Mouse (Mus musculus) embryo, embryonic 9.5 days (tissue): ENCODE data around the gene Aamp.

ENCODE experiments used
- DNase-seq: peaks from one replicate; pipeline ENCODE4 v3.0.0-alpha.2; 2017; ENCODE audit errors: extremely low spot score

The Aamp gene

DNA sequence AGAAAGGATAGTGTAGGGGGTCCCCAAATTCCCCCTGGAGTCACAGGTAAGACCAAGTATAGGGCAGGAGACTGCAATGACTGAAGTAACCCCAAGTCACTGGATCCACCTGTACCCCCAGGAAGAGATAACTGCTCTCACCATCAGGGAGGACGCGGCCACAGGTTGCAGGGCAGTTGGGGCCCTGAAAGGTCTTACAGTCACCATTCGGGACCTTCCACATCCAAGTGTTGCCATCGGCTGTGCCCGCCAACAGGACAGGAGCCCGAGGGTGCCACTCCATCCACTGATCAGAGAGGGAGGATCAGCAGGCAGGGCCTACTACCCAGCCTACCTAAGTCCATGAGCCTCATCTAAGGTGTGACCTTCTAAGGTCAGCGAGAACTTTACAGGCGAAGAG is 2.7 kb downstream of the Aamp start:
- no peak for DNase-seq

DNA sequence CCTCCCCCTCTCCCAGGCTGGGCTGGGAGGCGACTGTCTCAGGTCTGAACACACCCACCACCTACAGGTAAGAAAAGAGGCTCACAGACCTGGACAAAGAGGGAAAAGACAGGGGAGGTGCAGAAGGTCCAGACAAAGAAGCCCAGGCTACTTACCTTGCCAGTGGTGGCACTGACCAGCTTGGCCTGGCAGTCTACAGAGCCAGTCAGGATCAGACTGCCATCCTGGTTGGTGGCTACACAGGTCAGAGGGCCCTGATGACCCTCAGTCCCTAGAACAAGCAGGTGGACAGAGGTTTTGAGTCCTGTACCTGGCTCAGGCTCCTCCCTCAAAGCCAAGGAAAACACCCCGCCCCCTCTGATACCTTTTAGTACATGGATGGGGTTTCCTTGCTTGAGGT is 3.2 kb downstream of the Aamp start:
- DNase-seq, result no peak

DNA sequence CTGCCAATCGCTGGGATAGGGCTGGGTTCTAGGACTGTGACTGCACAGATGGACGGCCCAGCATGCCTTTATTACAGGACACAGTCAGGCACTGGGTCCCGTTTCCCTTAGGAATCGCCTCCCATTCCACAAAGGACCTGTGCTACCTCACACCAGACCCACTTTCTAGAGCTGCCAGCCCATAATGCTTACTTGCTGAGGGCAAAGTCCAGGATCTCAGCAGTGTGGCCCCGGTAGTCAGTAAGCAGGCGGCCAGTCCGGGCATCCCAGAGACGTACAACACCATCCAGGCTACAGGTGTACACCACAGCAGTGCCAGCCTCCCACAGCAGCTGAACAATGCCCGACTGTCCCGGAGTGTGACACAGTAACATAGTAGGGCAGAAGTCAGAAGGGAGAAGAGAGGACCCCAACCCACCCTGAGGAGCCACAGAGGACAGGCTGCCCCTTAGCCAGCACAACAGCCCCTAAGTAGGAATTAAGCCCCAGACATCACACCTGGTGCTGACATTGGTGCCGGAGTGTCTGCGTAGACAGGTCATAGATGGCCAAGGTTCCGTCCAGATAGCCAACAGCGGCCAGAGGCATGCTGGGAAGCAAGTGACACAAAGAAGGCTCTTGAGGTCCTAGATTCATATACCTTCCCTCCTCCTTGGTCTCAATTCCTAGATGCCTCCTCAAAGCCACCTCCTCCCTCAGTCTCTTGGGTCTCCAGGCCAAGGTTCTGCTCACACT is 3.8 kb downstream of the Aamp start:
- DNase-seq, result no peak

DNA sequence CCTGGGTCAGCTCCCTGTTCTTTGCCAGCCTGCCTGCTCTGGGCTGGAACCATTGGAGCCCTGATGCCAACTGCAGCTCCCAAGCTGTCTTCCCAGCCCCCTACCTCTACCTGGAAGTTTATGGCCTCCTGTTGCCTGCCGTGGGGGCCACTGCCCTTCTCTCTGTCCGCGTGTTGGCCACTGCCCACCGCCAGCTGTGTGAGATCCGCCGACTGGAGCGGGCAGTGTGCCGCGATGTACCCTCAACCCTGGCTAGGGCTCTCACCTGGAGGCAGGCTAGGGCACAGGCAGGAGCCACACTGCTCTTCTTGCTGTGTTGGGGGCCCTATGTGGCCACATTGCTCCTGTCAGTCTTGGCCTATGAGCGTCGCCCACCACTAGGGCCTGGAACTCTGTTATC is 5.5 kb downstream of the Aamp start:
- no peak for DNase-seq

DNA sequence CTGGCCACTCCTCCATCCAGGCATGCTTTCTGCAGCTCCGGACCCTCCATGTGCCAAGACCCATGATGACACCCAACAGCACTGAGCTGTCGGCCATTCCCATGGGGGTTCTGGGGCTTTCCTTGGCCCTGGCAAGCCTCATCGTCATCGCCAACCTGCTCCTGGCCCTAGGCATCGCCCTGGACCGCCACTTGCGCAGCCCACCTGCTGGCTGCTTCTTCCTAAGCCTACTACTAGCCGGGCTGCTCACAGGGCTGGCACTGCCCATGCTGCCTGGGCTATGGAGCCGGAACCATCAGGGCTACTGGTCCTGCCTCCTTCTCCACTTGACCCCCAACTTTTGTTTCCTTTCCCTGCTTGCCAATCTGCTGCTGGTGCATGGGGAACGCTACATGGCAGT is 6.0 kb downstream of the Aamp start, which contains the start of gene Gpbar1:
Gpbar1 (plus strand) TSS at position 13 of the 400 bp plus-strand sequence.
- DNase-seq, result no peak

DNA sequence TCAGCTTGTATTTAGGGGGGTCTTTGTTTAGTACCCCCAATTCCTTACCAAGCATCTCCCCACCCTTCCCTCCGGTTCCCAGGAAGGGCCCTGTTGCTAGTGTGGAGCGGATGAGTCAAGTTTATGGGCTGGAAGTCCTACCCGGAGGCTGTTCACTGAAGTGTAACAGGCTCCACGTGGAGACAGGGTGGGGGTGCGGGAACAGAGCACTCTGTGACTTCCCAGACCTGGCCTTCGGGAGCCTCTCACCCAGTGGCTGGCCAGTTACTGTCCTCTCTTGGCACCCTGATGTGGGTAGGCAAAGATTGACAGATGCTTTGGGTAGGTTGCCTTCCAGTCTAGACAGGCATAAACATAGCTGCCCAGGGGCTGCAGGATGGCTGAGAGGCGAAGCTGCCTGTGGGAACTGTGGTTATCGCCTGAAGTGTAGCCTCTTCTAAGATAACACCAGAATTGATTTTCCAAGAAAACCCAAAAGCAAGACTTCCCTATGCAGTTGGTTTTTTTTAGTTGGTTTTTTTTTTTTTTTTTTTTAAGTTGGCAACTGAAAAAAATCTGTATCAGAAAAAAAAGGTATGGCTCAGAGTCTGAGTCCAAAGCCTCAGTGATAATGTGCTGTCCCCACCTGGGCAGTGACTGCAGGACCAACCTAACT is 6.5 kb downstream of the Aamp start:
- DNase-seq, result no peak

DNA sequence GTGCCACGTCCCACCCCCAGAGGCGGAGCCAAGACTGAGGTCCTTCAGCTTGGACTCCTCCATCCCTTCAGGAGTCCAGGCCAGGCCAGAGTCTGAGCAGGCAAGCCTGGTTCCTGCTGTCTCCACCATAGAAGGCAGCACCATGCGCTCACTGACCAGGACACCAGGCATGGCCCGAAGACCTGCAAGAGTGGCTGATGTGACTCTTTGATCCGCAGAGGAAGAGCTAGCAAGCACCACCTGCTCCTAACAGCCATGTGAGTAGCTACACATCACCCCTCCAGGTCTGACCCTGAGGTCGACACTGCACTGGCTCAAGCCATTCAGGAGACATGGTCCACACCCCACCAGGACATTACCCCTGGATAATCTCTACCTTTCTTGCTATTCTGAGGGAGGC is 7.5 kb downstream of the Aamp start:
- DNase-seq, result no peak

DNA sequence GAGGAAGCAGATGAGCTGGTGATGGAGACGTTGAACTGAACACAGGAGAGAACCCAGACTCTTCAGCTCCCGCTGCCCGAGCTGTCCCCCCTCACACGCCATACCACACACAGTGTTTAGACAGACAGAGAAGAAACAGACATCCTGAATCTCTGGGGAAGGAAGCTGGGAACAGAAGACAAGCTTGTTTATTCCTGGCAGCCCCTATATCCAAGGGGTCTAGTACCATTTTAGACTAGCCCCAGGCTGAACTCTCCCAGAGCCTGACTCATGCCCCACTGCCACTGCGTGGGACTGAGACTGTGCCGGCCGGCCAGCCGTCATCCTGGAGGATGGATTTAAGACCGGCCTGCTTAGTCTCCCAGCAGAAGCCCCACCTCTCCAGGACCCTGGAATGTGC is 9.5 kb downstream of the Aamp start:
- DNase-seq, result no peak

DNA sequence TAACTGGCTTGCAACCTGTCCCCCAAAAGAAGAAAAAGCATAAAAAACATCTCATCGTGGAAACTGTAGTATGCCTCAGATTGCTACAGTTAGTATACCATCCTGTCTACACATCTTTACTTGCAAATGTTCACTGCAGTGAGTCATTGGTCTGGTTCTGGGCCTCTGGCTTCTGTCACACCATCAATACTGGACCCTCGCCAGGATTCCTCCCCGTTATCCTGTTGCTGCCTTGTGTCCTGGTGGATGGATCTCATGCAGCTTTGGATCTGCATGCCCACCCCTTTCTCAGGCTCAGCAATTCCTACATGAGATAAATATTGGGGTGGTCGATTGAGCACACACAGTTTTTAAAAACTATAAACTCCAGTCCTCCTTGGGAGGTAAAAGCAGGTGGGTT is 12.9 kb downstream of the Aamp start:
- no peak for DNase-seq

DNA sequence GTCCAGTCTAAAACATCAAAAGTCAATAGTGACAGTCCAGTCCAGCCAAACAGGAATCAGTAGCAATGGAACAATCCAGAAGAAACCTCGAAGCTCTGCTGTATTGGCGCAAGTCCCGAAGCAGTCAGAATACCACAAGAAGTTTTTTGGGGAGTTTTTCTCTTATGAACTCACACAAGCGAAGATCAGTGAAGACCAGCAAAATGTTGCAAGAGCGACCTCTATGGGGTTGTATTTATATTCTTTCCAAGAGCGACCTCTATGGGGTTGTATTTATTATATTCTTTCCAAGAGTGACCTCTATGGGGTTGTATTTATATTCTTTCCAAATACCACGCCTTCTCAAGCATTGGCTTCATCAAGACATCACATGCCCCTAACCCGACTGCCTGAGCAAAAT is 15.8 kb downstream of the Aamp start:
- DNase-seq, result no peak

DNA sequence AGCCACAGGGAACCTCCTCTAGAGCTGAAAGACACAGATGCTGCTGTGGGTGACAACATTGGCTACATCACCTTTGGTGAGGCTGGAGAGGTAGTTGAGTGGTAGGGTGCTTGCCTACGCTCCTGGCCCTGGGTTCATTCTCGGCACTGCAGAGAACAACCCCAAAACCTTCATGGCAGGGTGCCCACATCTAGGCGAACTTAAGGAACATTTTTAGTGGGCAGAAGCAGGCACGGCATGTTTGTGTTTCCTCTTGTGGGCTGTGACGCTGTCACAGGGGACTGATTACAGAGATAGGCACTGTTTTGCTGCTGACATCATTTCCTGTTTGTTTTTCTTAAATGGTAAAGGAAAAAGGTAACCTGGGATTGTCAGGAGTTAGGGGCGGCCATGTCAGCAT is 22.0 kb downstream of the Aamp start:
- no peak for DNase-seq

DNA sequence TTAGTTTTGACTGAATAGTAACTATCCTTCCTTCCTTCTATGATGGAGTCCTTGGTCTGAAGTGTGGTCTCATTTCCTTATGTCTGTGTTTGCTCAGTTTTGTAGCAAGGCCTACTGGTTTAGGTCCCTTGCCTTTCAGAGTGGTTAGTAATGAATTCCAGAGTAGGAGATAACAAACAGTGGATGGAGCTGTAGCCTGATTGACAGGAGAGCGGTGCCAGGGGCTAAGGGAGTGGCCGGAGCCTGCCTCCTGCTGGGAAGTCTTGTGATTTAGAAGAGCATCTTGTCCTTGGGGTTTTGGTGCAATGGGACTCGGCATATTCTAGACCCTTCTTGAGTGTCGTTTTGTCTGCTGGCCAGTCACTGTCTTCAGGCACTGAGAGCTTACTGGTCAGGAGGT is 27.8 kb downstream of the Aamp start:
- DNase-seq, result no peak

DNA sequence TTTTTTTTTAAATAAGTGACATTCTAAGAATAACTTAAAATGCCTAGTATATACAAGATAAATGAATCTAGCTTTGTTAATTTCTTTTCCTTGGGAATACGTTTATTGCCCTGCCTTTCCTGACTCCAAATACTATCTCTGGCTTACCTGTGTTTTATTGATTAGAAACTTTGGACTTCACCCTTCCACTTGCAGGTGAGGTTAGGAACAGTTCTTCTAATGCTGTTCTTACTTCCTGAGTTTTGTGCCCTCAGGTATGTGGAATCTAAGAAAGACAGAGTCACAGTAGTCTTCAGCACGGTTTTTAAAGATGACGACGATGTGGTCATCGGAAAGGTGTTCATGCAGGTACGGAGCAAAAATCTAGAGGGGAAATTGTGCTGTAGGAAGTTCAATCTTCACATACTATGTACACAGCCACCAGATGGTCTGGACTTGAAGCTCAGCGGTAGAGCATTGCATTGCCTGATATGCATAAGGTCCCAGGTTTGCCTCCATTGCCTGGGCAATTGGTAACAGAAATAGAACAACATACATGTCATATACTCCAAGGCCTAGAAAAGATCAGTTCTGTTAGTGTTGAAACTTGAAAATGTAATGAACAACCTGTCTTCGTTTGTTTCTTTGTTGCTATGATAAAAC is 28.7 kb downstream of the Aamp start:
- no peak for DNase-seq

DNA sequence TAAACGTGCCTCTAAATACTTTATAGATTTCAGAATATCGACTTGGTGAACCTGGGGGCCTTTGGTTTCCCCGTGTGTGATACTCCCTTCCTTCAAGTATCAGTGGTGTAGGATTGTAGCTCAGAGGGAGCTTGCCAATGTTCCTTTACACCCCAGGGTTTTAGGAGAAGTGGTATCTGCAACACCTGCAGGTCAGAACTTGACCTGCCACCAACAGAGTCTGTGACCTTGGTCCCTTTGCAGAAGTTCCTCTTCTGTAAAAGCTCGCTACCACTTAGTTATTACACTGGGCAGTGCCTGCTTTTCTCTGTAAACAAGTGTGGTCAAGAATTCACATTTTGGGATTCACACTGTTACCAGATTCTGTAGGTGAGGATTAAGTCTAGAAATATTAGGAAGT is 34.4 kb downstream of the Aamp start:
- DNase-seq, result no peak

DNA sequence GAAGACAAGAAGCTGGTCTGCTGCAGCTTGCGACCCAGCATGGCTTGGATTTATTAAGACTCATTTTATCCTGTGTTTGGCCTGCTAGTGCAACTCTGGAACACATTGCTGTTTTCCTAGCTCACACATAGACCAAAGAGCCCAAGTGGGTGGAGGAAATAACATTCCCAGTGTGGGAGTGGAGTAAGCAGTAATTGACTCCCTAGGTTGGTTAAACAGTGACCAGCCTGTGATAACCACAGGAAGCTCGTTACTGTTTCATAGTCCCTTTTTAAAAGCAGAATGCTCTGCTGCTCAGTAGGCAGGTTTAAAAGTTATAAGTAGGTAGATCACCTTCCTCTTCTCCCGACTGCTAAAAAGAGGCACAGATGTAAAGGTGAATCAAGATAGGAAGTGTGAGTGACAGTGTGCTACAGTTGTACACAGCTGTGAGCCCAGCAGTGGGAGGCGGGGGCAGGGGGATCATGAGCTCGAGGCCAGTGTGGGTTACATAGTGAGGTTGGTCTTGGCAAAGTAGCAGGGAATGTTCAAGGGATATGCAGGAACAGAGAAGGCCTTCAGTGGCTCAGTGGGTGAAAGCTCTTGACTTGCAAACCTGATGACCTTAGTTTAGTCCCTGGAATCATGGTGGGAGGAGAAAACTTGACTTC is 35.1 kb downstream of the Aamp start:
- no peak for DNase-seq

DNA sequence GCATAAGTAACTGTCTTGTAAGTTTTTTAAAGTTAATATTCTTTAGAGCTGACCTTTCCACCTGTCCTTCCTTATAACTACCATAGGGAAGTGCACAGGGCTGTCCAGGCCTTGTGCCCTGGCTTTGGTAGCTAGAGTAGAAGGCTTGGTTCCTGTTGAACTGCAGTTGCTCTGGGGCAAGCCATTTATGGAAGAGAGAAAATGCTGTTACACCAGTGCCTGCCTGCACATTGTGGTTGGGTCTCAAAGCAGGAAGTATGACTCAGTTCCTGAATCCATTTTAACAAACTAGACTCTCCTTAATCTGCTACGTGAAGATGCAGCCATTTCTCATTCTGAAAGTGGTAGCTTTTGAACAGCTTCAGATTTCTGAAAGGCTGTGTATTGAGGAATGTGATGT is 35.7 kb downstream of the Aamp start:
- no peak for DNase-seq

DNA sequence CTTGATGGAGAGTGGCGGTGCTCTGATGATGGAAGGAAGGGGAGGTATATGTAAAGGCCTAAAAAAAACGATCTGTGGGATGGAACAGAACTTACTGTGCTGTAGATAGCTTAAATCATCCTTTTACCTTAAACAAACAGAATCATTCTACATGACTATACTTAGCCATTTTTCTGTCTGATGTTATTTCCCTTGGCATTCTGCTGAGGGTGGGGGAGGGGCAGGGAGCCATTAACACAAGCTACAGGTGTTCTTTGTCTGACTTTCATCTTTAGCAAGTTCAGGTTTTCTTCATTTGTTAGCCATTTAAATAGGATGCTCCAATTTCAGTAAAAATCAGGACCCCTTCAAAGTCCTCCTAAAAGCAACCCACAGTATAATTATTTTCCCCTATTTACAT is 39.0 kb downstream of the Aamp start:
- DNase-seq, result no peak

DNA sequence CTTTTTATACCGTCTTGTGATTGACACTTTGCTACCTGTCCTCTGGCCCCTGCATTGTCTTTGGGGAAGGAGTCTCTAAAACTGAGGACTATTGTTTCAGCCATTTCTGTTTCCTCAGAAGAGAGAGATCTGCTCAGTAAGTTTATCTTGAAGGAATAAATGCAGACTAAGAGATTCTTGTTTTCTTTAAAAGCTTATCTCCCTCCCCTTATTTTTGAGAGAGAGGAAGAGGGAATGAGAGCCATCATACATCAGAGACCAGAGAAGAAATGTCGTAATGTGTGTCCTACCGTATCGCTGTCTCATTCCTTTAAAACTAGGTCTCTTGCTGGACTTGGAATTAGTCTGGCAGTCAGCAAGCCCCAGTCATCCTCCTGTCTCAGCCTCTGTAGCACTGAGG is 43.7 kb downstream of the Aamp start:
- no peak for DNase-seq

DNA sequence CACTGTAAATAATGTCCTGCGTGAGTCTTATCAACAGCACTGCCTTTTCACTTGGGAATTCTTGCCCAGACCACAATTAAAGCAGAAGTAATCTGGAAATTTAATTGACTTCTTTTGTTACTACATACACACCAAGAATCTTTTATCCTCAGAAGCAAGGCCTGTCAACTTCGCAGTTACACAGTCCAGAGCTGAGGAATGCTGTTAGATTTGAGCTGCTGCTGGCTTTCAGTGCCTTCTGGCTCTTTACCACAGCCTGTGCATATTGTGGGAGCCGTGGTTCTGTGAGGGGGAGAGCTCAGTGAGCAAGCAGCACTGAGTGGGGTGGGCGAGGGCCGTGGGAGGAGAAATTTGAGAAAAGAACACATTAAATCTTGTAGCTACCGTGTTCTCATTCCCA is 44.2 kb downstream of the Aamp start:
- DNase-seq, result no peak

DNA sequence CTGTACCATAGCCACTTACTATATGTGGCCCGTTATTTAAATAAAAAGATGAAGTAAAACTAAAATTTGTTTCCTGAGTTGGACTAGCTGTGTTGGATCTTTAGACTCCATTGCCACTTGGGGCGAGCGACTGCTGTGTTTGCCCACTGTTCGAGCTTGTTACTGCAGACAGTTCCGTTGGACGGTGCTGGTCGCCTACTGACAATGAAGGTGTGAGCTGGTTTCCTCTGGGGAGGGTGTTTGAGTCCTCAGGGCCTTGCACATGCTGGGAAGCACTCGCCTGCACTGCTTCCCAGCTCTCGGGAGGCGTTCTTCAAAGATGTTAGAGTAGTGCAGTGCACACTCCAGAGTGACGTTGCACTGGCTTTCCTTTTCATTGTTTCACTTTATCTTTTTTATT is 44.9 kb downstream of the Aamp start:
- DNase-seq, result no peak

DNA sequence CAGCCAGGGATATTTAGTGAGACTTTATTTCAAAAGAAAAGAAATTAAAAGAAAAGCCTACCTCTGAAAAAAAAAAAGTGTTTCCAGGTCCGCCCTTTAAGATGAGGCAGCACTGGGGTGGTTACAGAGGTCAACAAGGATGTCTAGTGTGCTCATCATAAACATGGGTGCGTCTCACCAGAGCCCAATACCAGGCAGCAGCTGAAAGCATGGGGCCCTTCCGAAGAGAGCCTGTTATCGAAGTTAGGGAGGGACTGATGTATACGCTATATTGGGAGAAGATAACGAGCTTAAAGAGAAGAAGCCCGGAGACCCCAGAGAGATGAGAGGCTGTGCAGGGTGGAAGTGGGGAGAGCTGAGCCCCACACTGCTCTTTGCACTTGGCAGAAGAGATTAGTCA is 45.4 kb downstream of the Aamp start:
- DNase-seq, result no peak

DNA sequence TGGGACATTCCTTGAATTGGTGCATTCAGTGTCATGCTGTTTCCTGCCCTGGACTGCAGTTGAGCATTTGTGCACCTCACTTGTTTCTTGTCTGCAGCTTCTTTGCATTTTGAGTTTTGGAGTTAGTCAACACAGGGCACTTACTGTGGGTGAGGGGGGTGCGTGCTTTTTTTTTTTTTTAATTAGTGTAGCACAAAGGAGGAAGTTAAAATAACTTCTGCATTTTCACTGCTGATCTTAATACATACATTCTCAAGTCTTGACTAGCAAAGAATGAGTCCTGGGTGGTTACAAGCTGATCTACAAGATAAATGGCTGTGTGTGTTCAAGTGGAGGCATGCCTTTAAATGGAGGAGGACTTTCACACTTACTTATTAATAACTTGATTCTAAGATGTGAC is 46.4 kb downstream of the Aamp start:
- no peak for DNase-seq

DNA sequence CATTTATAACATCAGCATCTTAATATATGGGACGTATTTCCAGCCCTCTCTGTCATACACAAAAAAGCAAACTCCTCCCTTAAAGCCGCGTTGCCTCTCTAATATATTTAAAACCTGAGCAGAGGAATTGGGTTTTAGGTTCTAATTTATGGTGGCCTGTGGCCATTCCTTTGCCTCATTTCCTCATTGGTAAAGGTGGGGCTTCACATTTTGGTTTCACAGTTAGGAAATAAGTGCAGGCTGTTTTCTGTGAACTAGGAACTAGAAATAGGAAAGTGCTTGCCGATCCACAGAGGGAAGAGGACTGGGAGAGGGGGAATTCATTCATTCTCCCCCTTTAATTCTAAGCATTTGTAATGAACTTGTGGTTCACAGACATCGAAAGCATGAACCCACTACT is 46.9 kb downstream of the Aamp start:
- no peak for DNase-seq
